Mouse (Mus musculus) liver, embryonic 14.5 days (tissue): ENCODE results near the gene Prkaa2. TPM values are rescaled to one million over a fixed set of nuclear protein-coding genes. Genes with fewer than 3 reads are reported as not detected.

Experiments used
- ATAC-seq: fragments of 200-750 bp; cut with Nextera tagmentation; 2 replicates; pipeline ENCODE4 v1.8.0; 2017; ENCODE audit warnings: moderate number of reproducible peaks, mild to moderate bottlenecking, moderate library complexity; ENCODE audit not compliant: insufficient read depth
- DNase-seq, 3 experiments: peaks; one replicate each; pipeline ENCODE4 v3.0.0-alpha.2; 2012 to 2013; ENCODE audit warnings: low read depth in 3 of 3, low spot score in 3 of 3
- H3K27ac ChIP-seq: fragments of 300-500 bp; sonication (generic); 2 replicates; pipeline ENCODE4 v1.5.1; 2014; ENCODE audit warnings: moderate library complexity, mild to moderate bottlenecking, control low read depth, inconsistent platforms
- H3K27me3 ChIP-seq: fragments of 300-500 bp; sonication (generic); 2 replicates; pipeline ENCODE4 v1.6.1; 2014; ENCODE audit warnings: mild to moderate bottlenecking, low read length, moderate library complexity; ENCODE audit not compliant: control insufficient read depth, insufficient read depth
- H3K36me3 ChIP-seq: fragments of 300-500 bp; sonication (generic); replicated peaks from 2 replicates; pipeline ENCODE4 v1.6.1; 2014; ENCODE audit warnings: low read depth; ENCODE audit not compliant: control insufficient read depth, insufficient read depth
- H3K4me1 ChIP-seq, 2 experiments: fragments of 200-500 bp in 1 of 2; fragments of 300-500 bp in 1 of 2; sonication (generic) in 1 of 2; replicated peaks; 2 replicates each; pipeline ENCODE4 v1.6.1; 2012 to 2014; ENCODE audit warnings: antibody characterized with exemption in 1 of 2, inconsistent platforms in 1 of 2, low read length in 1 of 2; ENCODE audit not compliant: control insufficient read depth in 2 of 2, insufficient read depth in 2 of 2
- H3K4me2 ChIP-seq: fragments of 300-500 bp; sonication (generic); 2 replicates; pipeline ENCODE4 v1.6.1; 2014; ENCODE audit warnings: low read depth, mild to moderate bottlenecking, control low read depth, moderate library complexity
- H3K4me3 ChIP-seq, 2 experiments: fragments of 200-500 bp in 1 of 2; fragments of 300-500 bp in 1 of 2; sonication (generic) in 1 of 2; 2 replicates each; pipeline ENCODE4 v1.5.1; 2012 to 2014; ENCODE audit warnings: low read depth in 2 of 2, low read length in 2 of 2, mild to moderate bottlenecking in 2 of 2, control low read depth in 1 of 2, inconsistent platforms in 1 of 2, moderate library complexity in 1 of 2; ENCODE audit not compliant: insufficient read depth in 1 of 2
- H3K9ac ChIP-seq: fragments of 300-500 bp; sonication (generic); replicated peaks from 2 replicates; pipeline ENCODE4 v1.6.1; 2014; ENCODE audit warnings: mild to moderate bottlenecking, control low read depth, moderate library complexity
- H3K9me3 ChIP-seq: fragments of 300-500 bp; sonication (generic); 2 replicates; pipeline ENCODE4 v1.6.1; 2016; ENCODE audit warnings: low read length, mixed read lengths; ENCODE audit not compliant: control insufficient read depth
- CTCF ChIP-seq: IDR thresholded peaks from 2 replicates; pipeline ENCODE4 v1.5.1; 2016; ENCODE audit warnings: antibody characterized with exemption, low read depth, control low read depth
- EP300 ChIP-seq: IDR thresholded peaks from 2 replicates; pipeline ENCODE4 v1.6.1; 2016; ENCODE audit warnings: antibody characterized with exemption, low read depth
- whole genome bisulfite sequencing: fragments of 180-500 bp; shearing (Covaris S2); extraction: QIAGEN DNeasy Blood & Tissue Kit; methylation state at CpG from one replicate; pipeline ENCODE4 v1.1.7; 2014; ENCODE audit not compliant: insufficient replicate concordance; 5-methylcytosine and 5-hydroxymethylcytosine counted together
- polyA plus RNA-seq, 2 experiments: library from polyadenylated mRNA; depleted of rRNA in 1 of 2; stranded (reverse) in 1 of 2; unstranded in 1 of 2; fragments of >200 nt; fragmentation: Nextera tagmentation in 1 of 2; extraction: Ambion mirVana in 1 of 2; gene quantifications; 2 replicates each; pipeline versions ENCODE4 v1.2.1 to v1.2.3; 2012 to 2014

Prkaa2 gene
- polyA plus RNA-seq, 2 experiments = 0.17 to 0.19 TPM

GRCm38 (mm10) chr4:105033153-105033552, 76.5 kb downstream of the Prkaa2 start:
- ATAC-seq = no peak
- no peaks in the 10 kb centered on the region for H3K9me3 ChIP-seq
- no peak overlapping the region for H3K4me2 ChIP-seq
- TF ChIP-seq CTCF (no peak), EP300 (no peak)
- no peak for DNase-seq
- H3K27ac ChIP-seq = no peak overlapping the region
- WGBS = 47% methylated on average over 7 of the region's 7 CpGs
- H3K36me3 ChIP-seq = no peaks in the 10 kb centered on the region
- no peak overlapping the region for H3K9ac ChIP-seq
- H3K4me3 ChIP-seq = no peak overlapping the region
- H3K27me3 ChIP-seq = no peaks in the 10 kb centered on the region
- H3K4me1 ChIP-seq = no peaks in the 10 kb centered on the region

DNA sequence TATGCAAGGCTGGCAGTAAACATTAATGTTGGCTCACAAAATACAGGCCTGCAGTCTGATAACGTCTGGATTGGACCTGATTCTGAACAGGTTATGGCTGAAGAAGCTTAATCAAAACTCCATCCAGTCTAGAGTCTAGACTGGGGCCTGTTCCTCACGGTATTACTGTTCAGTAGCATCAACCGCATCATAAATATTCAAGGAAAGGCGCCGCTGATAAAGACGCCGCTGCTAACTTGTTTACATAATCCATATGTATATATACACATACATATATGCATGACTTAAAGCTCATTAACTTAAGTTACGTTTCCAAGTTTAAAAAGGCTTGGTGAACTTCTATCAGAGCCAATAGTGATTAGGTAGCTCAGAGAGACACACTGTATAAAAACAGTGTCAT, 78.6 kb downstream of the Prkaa2 start:
- no peak for ATAC-seq
- Histone ChIP-seq H3K36me3 (no peaks in the 10 kb centered on the region), H3K9ac (no peak overlapping the region), H3K4me3 (no peak overlapping the region), H3K27ac (no peak overlapping the region), H3K27me3 (no peaks in the 10 kb centered on the region), H3K4me2 (no peak overlapping the region), H3K9me3 (no peaks in the 10 kb centered on the region), H3K4me1 (no peaks in the 10 kb centered on the region)
- DNase-seq = no peak
- 70% methylated on average over 8 of the region's 8 CpGs for WGBS
- TF ChIP-seq EP300 = no peak
- no peak for TF ChIP-seq CTCF

DNA sequence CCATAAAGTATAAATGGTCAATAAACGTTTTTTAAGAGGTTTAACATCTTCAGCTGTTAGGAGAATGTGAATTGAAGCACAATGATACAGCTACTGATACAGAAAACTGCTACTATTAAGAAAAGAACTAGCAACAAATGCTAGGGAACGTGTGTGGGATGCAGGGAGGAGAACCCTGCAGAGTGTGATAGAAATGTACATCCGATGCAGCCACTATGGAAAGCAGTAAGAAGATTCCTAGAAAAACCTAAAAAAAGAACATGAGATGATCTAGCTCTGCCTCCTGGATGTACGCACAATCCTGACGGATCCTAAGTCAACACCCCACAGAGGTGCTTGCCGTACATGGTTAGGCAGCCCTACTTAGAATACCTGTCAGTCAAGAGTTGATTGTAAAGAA, 82.4 kb downstream of the Prkaa2 start:
- TF ChIP-seq EP300 (no peak), CTCF (no peak)
- Histone ChIP-seq H3K27me3 (no peaks in the 10 kb centered on the region), H3K4me1 (no peaks in the 10 kb centered on the region), H3K4me3 (no peak overlapping the region), H3K9ac (no peak overlapping the region), H3K9me3 (no peaks in the 10 kb centered on the region), H3K4me2 (no peak overlapping the region), H3K27ac (no peak overlapping the region), H3K36me3 (no peaks in the 10 kb centered on the region)
- DNase-seq = no peak
- 65% methylated on average over 6 of the region's 6 CpGs for WGBS
- ATAC-seq = no peak

DNA sequence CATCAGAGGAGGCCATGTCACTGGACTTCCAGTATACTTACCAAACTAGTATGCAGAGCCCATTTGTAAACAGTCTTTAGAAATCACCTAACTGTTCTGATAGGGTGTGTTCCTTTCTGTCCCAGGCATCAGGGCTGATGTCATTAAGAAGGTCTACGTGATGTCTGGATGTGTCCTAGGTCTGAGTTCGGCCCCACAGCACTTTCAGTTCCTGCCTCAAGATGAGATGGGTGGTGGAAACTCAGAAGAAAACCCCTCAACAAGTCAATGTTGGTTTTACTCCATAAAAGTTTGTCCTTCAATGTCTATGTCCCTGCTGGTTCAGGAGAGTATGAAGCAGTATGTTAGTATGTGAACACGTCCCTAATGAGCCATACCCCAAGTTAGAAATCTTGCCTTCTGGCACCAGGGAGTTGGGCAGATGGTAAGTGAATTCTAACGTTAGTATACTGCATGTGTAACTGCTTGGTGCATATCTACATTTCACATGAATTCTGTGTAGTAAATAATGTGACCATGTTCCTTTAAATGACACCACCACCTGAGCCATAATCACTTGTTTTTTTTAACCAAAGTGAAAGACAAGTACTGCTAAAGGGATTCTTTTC, 93.6 kb downstream of the Prkaa2 start:
- DNase-seq (no peak), ATAC-seq (no peak)
- WGBS = 54% methylated on average over 4 of the region's 4 CpGs
- no peaks in the 10 kb centered on the region for H3K36me3 ChIP-seq
- no peak for TF ChIP-seq CTCF
- no peak for TF ChIP-seq EP300
- no peaks in the 10 kb centered on the region for H3K9me3 ChIP-seq
- no peaks in the 10 kb centered on the region for H3K27me3 ChIP-seq
- H3K4me1 ChIP-seq = no peaks in the 10 kb centered on the region
- H3K27ac ChIP-seq = no peak overlapping the region
- no peak overlapping the region for H3K9ac ChIP-seq
- no peak overlapping the region for H3K4me3 ChIP-seq
- H3K4me2 ChIP-seq = no peak overlapping the region

DNA sequence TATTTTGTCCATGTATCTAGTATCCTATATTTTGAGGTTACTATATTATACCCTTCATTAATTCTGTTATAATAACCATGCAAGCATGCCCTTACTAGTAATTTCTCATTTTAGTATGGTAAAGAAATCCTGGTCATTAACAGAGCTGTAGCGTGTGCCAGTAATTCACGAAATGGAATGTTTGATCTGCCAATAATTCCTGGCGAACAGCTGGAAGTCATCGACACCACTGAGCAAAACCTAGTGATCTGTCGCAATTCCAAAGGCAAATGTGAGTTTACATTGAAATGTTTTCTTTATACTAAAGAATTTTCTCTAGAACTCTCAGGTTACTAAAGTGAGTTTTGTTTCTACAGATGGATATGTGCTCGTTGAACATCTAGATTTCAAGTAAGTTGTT, 94.2 kb downstream of the Prkaa2 start:
- WGBS = 72% methylated on average over 6 of the region's 6 CpGs
- Histone ChIP-seq H3K36me3 (no peaks in the 10 kb centered on the region), H3K27ac (no peak overlapping the region), H3K9me3 (no peaks in the 10 kb centered on the region), H3K9ac (no peak overlapping the region), H3K4me2 (no peak overlapping the region), H3K4me3 (no peak overlapping the region), H3K27me3 (no peaks in the 10 kb centered on the region), H3K4me1 (no peaks in the 10 kb centered on the region)
- no peak for TF ChIP-seq EP300
- no peak for TF ChIP-seq CTCF
- no peak for DNase-seq
- no peak for ATAC-seq
